Mouse (Mus musculus) testis, adult 2 months (tissue): ENCODE measurements around the gene Srebf2. TPM values are rescaled to one million over a fixed set of nuclear protein-coding genes. Genes with fewer than 3 reads are reported as not detected.
"Not testable (repeated sequence)": the region's sequence is repeated elsewhere in the genome, so short reads cannot be mapped to it uniquely, and the experiment has no call there.

Experiments used
- H3K27ac ChIP-seq: fragments of 200-500 bp; 2 replicates; pipeline ENCODE4 v1.5.1; 2012; ENCODE audit warnings: low read depth, low read length; ENCODE audit not compliant: control insufficient read depth, insufficient read depth
- H3K27me3 ChIP-seq: fragments of 200-500 bp; 2 replicates; pipeline ENCODE4 v1.6.1; 2012; ENCODE audit warnings: mild to moderate bottlenecking, low read length, moderate library complexity; ENCODE audit not compliant: control insufficient read depth, insufficient read depth
- H3K36me3 ChIP-seq: fragments of 200-500 bp; 2 replicates; pipeline ENCODE4 v1.6.1; 2012; ENCODE audit warnings: mild to moderate bottlenecking, low read length; ENCODE audit not compliant: control insufficient read depth, insufficient read depth
- H3K4me1 ChIP-seq: fragments of 200-500 bp; 2 replicates; pipeline ENCODE4 v1.6.1; 2012; ENCODE audit warnings: low read length; ENCODE audit not compliant: control insufficient read depth, insufficient read depth
- H3K4me3 ChIP-seq: fragments of 200-500 bp; 2 replicates; pipeline ENCODE4 v1.5.1; 2012; ENCODE audit warnings: low read depth, mild to moderate bottlenecking, low read length, moderate library complexity, mixed read lengths; ENCODE audit not compliant: control insufficient read depth
- CTCF ChIP-seq: fragments of 200-500 bp; IDR thresholded peaks from 2 replicates; pipeline ENCODE4 v1.5.1; 2012; ENCODE audit warnings: low read depth, mild to moderate bottlenecking, inconsistent platforms, low read length, moderate library complexity; ENCODE audit not compliant: control insufficient read depth, insufficient read depth, insufficient replicate concordance
- POLR2A ChIP-seq: fragments of 200-500 bp; IDR thresholded peaks from 2 replicates; pipeline ENCODE4 v1.6.1; 2012; ENCODE audit warnings: low read depth, mild to moderate bottlenecking, inconsistent platforms, low read length, moderate library complexity; ENCODE audit not compliant: control insufficient read depth
- polyA plus RNA-seq: library from polyadenylated mRNA; depleted of rRNA; stranded (reverse); fragments of >200 nt; gene quantifications from 2 replicates; pipeline ENCODE4 v1.2.3, GENCODE M21; 2012

Srebf2 gene
- polyA plus RNA-seq, 1 experiment: 36.2 TPM

DNA sequence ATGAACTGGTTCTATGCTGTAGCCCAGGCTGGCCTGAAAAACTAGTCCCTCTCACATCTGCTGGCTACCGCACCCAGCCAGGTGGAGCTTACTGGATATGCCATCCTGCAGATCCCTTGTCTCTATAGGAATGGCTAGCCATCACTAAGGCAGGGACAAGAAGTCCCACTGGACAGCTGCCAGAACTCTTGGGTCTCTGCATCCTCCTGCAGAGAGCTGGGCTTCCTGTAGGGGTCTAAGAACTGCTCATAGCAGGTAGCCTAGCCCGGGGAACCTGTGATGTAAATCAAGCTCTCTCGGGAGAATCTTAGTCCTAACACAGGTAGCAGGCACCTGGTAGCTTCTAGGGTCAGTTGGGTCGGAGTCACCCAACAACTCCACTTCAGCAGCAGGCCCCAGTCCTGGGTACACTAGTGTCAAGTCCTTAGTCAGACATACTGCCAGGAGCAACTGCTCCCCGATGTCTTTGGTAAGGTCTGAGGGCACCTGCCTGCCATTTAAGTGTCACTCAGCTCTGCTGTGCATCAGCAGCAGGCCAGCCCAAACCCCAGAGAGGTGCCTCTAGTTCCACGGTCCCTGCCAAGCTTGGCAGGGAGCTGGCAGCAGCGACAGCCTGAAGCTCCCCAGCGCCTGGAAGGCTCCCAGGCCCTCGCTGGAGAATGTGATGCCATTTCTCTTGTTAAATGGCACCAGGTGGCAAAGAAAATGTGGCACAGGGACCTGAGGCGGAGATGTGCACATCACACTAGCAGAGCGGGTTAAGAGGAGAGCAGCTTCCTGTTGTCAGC is 84.8 kb downstream of the Srebf2 start:
- no peaks in the 10 kb centered on the region for H3K36me3 ChIP-seq
- no peak overlapping the region for H3K27ac ChIP-seq
- no peaks in the 10 kb centered on the region for H3K27me3 ChIP-seq
- TF ChIP-seq CTCF: no peak
- TF ChIP-seq POLR2A: no peak
- H3K4me3 ChIP-seq: no peak overlapping the region
- H3K4me1 ChIP-seq: no peaks in the 10 kb centered on the region

GRCm38 (mm10) chr15:82232651-82233050 is 85.7 kb downstream of the Srebf2 start:
- Histone ChIP-seq H3K36me3 (no peaks in the 10 kb centered on the region), H3K27ac (no peak overlapping the region), H3K4me3 (no peak overlapping the region), H3K4me1 (no peaks in the 10 kb centered on the region), H3K27me3 (no peaks in the 10 kb centered on the region)
- no peak for TF ChIP-seq CTCF
- no peak for TF ChIP-seq POLR2A

- H3K27me3 ChIP-seq: no peaks in the 10 kb centered on the region
- H3K4me1 ChIP-seq: no peaks in the 10 kb centered on the region
- no peak overlapping the region for H3K27ac ChIP-seq
- TF ChIP-seq CTCF (no peak), POLR2A (no peak)
- no peak overlapping the region for H3K4me3 ChIP-seq
- H3K36me3 ChIP-seq: no peaks in the 10 kb centered on the region
Measured at GRCm38 (mm10) chr15:82235661-82236060, 88.7 kb downstream of the Srebf2 start.

DNA sequence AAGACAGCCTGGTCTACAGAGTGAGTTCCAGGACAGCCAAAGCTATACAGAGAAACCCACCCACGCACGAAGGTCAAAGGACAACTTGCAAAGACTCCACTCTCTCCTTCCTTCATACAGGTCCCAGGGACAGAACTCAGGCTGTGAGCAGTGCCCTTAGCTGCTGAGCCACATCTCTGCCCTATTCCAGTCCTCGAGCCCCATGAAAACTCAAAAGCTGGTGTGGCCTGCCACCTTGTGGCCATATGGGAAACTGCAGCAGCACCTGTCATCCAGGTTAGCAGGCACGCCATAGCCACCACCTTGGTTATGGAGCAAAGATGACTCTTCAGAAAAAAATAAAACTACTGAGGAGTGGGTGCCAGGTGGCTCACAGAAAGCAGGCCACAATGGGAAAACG is 89.6 kb downstream of the Srebf2 start:
- no peaks in the 10 kb centered on the region for H3K27me3 ChIP-seq
- no peak overlapping the region for H3K4me3 ChIP-seq
- H3K36me3 ChIP-seq: no peaks in the 10 kb centered on the region
- peak; percentile 97 for TF ChIP-seq CTCF
- TF ChIP-seq POLR2A: peak; percentile 31; the same call in 1 of the 2 replicates
- H3K4me1 ChIP-seq: no peaks in the 10 kb centered on the region
- H3K27ac ChIP-seq: no peak overlapping the region

GRCm38 (mm10) chr15:82243311-82243710 is 96.3 kb downstream of the Srebf2 start:
- Histone ChIP-seq H3K36me3 (no peaks in the 10 kb centered on the region), H3K27ac (no peak overlapping the region), H3K4me1 (peaks cover 12% of the 10 kb centered on the region), H3K4me3 (peak overlapping the region; percentile 99; the same call in 1 of the 2 replicates), H3K27me3 (no peaks in the 10 kb centered on the region)
- TF ChIP-seq CTCF (no peak), POLR2A (no peak)

DNA sequence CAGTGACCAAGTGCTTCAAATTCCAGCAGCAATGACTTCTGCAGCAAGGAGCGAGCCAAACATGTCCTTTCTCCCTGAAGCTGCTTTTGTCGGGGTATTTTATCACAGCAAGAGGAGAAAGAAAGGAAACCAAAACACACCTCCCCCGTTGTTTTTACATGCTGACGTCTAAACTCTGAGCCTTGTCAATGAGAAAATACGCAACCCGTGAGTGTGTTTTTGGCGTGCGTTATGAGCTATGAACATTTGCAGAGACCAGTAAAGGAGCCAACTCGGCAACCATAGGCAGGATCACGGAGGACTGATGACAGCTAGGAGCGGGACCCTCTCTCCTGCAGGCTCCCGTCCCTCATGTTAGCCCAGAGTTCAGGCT is 96.7 kb downstream of the Srebf2 start:
- no peaks in the 10 kb centered on the region for H3K36me3 ChIP-seq
- no peaks in the 10 kb centered on the region for H3K27me3 ChIP-seq
- no peak for TF ChIP-seq CTCF
- TF ChIP-seq POLR2A: no peak
- H3K4me3 ChIP-seq: peak overlapping the region; percentile 99
- H3K4me1 ChIP-seq: peaks cover 12% of the 10 kb centered on the region
- no peak overlapping the region for H3K27ac ChIP-seq

GRCm38 (mm10) chr15:82244115-82244804 is 97.3 kb downstream of the Srebf2 start, which contains the start of gene Cenpm:
TSS of gene Cenpm (minus strand) at chr15:82244748.
- no peaks in the 10 kb centered on the region for H3K36me3 ChIP-seq
- H3K27me3 ChIP-seq: no peaks in the 10 kb centered on the region
- TF ChIP-seq POLR2A (peak; percentile 59), CTCF (no peak)
- peaks cover 12% of the 10 kb centered on the region for H3K4me1 ChIP-seq
- H3K4me3 ChIP-seq: peak within 1 kb of the TSS; percentile 99
- peak within 1 kb of the TSS; percentile 99 for H3K27ac ChIP-seq

DNA sequence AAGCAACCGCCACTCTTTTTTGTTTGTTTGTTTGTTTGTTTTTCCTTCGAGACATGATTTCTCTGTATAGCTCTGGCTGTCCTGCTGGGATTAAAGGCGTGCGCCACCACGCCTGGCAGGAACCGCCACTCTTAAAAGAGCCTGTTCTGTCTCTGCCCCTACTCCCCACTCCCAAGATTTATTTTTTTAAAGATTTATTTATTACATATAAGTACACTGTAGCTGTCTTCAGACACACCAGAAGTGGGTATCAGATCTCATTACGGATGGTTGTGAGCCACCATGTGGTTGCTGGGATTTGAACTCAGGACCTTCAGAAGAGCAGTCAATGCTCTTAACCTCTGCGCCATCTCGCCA is 97.8 kb downstream of the Srebf2 start:
- not testable (repeated sequence) for H3K27me3 ChIP-seq, H3K36me3 ChIP-seq
- peak overlapping the region; percentile 99 for H3K27ac ChIP-seq
- H3K4me1 ChIP-seq: peaks cover 12% of the 10 kb centered on the region
- H3K4me3 ChIP-seq: peak overlapping the region; percentile 99
